Mouse (Mus musculus): ENCODE results near the gene Palb2.
"Not testable (repeated sequence)": the region's sequence is repeated elsewhere in the genome, so short reads cannot be mapped to it uniquely, and the experiment has no call there.

The Palb2 gene

DNA sequence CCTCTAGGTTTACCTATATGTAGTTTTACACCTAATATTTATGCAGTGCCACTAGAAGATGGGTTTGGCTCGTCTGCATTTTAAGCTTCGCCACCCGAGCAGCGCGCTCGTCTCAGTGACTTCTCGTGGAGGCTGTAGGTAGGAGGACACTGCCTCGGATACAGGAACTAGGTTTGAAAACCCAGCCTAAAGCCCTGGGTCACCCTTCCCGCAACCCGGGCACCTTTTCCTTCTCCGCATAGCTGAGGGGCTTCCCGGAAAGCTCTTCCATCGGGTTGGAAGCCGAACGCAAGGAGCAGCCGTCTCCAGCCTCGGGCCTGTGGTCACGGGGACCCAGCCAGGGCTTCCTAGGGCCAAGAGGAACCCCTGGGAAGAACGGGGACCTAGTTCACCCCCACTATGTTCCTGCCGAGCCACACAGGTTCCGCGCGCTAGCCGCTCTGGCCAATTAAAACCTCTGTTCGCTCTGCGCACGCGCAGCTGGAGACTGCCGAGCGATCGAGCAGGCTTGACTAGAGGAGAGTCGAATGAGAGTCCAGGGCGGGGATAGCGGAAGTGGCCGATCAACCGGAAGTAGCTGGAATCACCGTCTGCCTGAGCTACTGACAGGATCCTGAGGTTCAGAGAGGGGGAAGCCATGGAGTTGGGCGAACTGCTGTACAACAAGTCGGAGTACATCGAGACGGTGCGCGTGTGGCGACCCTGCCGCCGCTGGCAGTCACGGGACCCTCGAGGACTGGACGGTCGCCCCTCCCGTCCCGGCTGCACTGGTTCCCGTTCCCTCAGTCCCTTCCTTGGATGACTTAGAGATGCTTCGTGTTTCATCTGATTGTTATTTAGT is at the start of gene Palb2, which contains the start of gene Dctn5:
Gene Palb2 (minus strand): TSS at position 489 of the 841 bp plus-strand sequence.
Gene Dctn5 (plus strand): TSS at position 545 of the 841 bp plus-strand sequence.
- peak; percentile 95 for DNase-seq (ENCODE audit: low spot score)

GRCm38 (mm10) chr7:122180720-122181119 is 47.9 kb upstream of the Palb2 start:
- DNase-seq (ENCODE audit: low spot score): no peak

DNA sequence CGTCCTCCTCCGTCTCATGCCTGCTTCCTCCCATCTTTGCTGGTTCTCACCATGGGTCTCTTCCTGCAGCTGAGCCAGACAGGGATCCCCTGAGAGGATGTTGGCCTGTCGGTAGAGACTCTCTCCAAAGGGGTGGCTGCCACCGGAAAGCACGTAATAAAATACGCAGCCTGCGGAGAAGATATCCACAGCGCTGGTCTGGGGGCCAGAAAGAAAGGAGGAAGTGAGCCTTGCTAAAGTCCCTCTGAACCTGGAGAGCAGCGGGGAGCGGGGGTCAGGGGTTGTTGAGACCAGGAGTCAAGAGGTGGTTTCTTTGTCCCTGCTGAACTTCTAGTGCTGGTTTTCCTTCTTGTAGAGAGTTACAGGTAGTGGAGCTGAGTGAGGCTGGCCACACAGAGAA is 38.8 kb upstream of the Palb2 start:
- DNase-seq (ENCODE audit: low spot score): no peak

DNA sequence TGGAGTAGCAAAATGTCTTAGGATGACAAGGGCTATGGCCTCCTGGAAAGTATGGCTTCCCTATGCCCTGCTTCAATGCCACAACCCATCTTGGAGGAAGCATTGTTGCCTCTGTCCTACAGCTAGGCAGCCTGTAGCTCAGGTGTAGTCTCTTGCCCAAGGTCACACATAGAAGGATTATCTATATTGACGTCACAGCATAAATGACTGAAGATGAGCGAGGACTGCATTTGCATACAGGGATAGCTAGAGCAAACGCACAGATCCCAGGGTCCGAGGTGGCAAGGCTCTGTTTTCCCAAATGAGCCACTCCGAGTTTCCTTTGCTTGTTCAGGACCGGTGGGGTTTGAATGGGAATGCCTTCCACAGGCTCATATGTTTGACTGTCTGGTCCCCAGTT is 37.9 kb upstream of the Palb2 start:
- no peak for DNase-seq (ENCODE audit: low spot score)

- DNase-seq (ENCODE audit: low spot score): no peak
Measured at GRCm38 (mm10) chr7:122167203-122167602, 34.4 kb upstream of the Palb2 start.

DNA sequence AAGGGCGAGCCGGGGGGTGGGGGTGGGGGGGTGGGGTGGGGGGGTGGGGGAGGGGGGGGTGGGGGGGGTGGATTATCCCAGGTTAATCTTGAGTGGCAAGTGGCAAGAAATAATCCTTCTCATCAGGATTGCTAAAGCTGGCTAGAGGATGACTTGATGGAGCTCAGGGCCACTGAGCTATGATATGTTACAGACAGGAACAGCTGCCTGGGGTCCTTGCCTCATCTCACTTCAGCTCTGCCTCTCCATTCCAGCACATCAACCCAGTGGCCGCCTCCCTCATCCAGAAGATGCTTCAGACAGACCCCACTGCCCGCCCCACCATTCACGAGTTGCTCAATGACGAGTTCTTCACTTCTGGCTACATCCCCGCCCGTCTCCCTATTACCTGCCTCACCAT is 31.0 kb upstream of the Palb2 start:
- no peak for DNase-seq (ENCODE audit: low spot score)

GRCm38 (mm10) chr7:122160037-122160436 is 27.3 kb upstream of the Palb2 start:
- no peak for DNase-seq (ENCODE audit: low spot score)

DNA sequence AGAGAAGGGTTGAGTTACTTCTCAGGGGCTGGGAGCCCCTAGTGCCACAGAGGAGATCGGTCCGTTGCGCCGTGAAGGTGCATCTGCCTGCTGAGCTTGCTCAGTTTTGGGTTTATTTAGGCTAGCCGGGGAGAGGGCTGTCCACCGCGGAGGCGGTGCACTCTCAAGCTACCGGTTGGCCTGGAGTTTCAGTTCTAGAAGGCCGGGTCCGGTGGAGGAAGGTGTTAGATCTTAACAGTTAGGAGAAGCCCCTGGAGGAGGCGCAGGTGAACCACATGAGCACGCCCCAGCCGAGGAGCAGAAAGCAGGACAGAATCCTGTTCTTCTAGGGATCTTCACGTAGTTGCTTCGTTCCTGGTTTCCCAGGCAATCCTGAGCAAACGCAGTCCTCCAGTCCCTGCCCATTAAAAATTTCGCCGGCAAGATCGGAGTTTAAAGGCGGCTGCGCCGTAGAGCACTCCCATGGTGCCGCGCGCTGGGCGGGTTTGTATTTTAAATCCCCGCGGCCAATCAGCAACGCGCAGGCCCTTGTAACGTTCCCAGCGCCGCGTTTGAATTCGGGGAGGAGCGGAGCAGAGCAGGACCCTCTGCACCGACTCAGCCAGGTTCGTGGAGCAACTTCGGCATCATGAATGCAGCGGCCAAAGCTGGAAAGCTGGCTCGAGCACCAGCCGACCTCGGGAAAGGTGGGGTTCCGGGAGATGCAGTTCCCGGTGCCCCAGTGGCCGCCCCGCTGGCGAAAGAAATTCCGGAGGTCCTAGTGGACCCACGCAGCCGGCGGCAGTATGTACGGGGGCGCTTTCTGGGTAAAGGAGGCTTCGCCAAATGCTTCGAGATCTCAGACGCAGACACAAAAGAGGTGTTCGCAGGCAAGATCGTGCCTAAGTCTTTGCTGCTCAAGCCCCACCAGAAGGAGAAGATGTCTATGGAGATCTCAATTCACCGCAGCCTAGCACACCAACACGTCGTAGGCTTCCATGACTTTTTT is 26.4 kb upstream of the Palb2 start, which contains the start of gene Plk1:
Gene Plk1 (plus strand): TSS at position 525 of the 988 bp plus-strand sequence.
- peak; percentile 68 for DNase-seq (ENCODE audit: low spot score)

- no peak for DNase-seq (ENCODE audit: low spot score)
Measured at GRCm38 (mm10) chr7:122158488-122158887, 25.7 kb upstream of the Palb2 start.

DNA sequence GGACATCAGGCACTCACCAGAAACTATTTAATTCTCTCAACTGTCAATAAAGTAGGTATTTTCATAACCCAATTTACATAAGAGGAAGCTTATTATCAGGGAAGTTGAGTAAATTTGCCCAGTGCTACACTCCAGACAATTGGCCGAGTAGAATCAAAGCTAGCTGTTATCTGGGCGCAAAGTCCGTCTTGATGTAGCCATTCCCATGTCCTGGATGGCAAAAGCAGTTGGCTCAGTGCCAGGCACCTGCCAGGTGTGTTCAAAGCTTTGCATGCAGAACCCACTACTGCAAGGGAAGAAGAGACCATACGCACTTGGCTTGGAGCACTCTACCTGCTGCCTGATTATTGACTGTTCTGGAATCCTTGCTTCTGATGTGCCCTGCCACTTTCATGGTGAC is 19.7 kb upstream of the Palb2 start:
- DNase-seq (ENCODE audit: low spot score): no peak

GRCm38 (mm10) chr7:122140991-122141390 is 8.2 kb upstream of the Palb2 start:
- no peak for DNase-seq (ENCODE audit: low spot score)

DNA sequence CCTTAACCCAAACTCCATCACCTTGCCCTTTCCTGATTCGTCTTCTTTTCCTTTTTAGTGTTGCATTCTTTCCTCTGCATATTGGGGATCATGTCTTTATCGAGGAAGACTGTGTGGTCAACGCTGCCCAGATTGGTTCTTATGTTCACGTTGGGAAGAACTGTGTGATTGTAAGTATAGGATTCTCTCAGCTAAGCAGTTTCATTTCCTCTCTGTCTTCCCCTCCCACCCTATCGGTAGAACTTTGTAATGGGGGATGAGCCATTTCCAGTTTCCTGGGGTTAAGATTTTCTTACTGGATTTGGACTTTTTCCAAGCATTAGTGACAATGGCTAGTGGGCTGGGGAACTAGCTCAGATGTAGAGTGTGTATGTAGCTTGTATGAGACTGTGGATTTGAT is 5.4 kb upstream of the Palb2 start:
- DNase-seq (ENCODE audit: low spot score): no peak

DNA sequence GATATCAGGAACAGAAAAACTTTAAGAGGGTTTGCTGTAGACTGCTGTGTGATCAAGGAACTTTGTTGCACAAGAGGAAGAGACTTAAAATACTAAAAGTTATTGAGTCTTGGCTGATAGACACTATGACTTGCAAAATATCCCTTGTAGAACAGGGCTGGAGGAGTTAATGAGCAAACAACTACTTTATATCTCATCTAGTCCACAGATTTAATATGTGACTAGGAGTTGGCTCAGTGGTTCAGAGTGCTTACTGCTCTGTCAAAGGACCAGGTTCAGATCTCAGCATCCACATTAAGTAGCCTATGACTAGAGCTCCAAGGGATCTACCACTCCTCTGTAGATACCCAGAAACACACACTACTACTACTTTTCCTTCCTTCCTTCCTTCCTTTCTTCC is 4.3 kb upstream of the Palb2 start:
- DNase-seq (ENCODE audit: low spot score): no peak

DNA sequence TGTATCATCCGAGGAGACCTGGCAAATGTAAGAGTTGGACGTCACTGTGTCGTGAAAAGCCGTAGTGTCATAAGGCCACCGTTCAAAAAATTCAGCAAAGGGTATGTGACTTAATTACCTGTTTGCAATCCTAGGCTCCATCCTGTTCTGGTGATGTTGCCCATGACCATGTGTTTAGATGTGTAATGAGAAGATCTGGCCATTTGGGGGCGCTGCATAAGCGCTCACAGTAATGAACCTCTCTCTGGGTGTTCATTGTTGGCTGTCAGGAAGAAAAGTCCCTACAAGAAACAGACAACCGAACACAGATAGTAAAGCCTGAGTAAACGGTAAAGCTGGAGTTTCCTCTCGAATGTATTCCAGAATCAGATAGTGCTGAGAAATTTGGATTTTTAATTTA is 2.3 kb upstream of the Palb2 start:
- DNase-seq (ENCODE audit: low spot score): no peak

DNA sequence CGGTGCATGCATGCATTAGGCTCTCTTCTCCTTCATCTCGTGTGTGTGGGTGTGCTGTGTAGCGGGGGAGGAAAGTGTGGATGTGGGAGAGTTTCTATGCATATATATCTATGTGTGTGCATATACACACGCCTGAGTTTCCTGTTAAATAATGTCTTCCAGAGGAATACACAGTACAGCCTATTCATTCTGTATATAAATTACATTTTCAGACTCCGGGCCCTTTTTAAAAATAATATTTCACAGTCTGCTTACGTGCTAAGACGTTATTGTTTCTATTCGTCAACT is 497 bp upstream of the Palb2 start:
- DNase-seq (ENCODE audit: low spot score): no peak

GRCm38 (mm10) chr7:122131834-122132233 is 951 bp downstream of the Palb2 start:
- no peak for DNase-seq (ENCODE audit: low spot score)

- DNase-seq (ENCODE audit: low spot score): no peak
Measured at GRCm38 (mm10) chr7:122126946-122127345, 5.8 kb downstream of the Palb2 start.

- no peak for DNase-seq (ENCODE audit: low spot score)
Measured at GRCm38 (mm10) chr7:122125636-122126035, 7.1 kb downstream of the Palb2 start.

DNA sequence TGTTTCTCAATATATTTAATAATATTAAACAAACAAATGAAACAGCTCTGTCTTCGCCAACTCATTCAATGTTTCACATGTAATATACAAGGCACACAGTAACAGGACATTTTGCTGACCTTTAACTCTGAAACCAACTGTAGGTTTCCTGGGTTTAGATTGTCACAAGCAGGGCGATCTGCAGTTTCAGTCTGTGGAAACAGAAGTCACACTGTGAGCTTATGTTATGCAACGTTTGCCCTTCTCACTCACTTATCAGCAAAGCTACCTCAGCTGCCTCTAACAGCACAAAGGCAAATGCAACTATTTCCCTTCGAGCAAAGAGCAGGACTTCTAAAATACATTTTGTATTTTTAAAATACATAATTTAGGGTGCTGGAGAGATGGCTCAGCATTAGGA is 9.3 kb downstream of the Palb2 start:
- DNase-seq (ENCODE audit: low spot score): no peak

DNA sequence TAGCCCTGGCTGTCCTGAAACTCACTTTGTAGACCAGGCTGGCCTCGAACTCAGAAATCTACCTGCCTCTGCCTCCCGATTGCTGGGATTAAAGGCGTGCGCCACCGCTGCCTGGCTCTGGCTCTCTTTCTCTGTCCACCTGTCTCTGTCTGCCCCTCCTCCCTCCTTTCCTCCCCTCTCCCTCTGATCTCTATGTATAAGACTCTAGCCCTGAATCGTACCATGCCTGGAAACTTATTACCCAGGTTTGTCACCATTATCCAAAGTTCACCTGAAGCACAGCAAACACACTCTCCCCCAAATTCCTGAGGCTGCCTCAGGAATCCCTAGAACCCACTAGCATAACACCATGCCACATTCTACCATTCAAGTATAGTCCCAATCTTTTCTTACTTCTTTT is 24.6 kb downstream of the Palb2 start:
- DNase-seq (ENCODE audit: low spot score): no peak

GRCm38 (mm10) chr7:122101747-122102244 is 31.0 kb downstream of the Palb2 start, which contains the start of gene Ndufab1:
Ndufab1 (minus strand) TSS chr7:122101886.
- DNase-seq (ENCODE audit: low spot score): peak; percentile 73

GRCm38 (mm10) chr7:122101014-122101746 is 31.6 kb downstream of the Palb2 start:
- not testable (repeated sequence) for DNase-seq (ENCODE audit: low spot score)
